Mouse (Mus musculus) testis, adult 2 months (tissue): ENCODE measurements around the gene Ankrd13d.

ENCODE experiments used
- CTCF ChIP-seq: fragments of 200-500 bp; IDR thresholded peaks from 2 replicates; pipeline ENCODE4 v1.5.1; 2012; ENCODE audit warnings: low read depth, mild to moderate bottlenecking, inconsistent platforms, low read length, moderate library complexity; ENCODE audit not compliant: control insufficient read depth, insufficient read depth, insufficient replicate concordance
- POLR2A ChIP-seq: fragments of 200-500 bp; IDR thresholded peaks from 2 replicates; pipeline ENCODE4 v1.6.1; 2012; ENCODE audit warnings: low read depth, mild to moderate bottlenecking, inconsistent platforms, low read length, moderate library complexity; ENCODE audit not compliant: control insufficient read depth

- TF ChIP-seq POLR2A (no peak), CTCF (no peak; the same call in 1 of the 2 replicates)
Observed at GRCm38 (mm10) chr19:4255583-4256162, 27.3 kb downstream of the Ankrd13d start.
